Mouse (Mus musculus) liver, adult 2 months (tissue): ENCODE data around the gene Xpc.

Experiments used
- CTCF ChIP-seq: fragments of 200-500 bp; IDR thresholded peaks from 2 replicates; pipeline ENCODE4 v1.5.1; 2011; ENCODE audit warnings: low read depth, low read length, control low read depth
- POLR2A ChIP-seq: fragments of 200-500 bp; IDR thresholded peaks from 2 replicates; pipeline ENCODE4 v1.6.1; 2011; ENCODE audit warnings: low read length, control low read depth; ENCODE audit not compliant: insufficient read depth; ENCODE audit errors: extremely low read depth

- no peak for TF ChIP-seq POLR2A
- no peak for TF ChIP-seq CTCF
Measured at GRCm38 (mm10) chr6:91528265-91528664, 12.6 kb upstream of the Xpc start.
